Mouse (Mus musculus): Measurements from ENCODE around the gene Nmnat3.

The Nmnat3 gene

GRCm38 (mm10) chr9:98424291-98424690, 137.1 kb downstream of the Nmnat3 start:
- DNase-seq: no peak

DNA sequence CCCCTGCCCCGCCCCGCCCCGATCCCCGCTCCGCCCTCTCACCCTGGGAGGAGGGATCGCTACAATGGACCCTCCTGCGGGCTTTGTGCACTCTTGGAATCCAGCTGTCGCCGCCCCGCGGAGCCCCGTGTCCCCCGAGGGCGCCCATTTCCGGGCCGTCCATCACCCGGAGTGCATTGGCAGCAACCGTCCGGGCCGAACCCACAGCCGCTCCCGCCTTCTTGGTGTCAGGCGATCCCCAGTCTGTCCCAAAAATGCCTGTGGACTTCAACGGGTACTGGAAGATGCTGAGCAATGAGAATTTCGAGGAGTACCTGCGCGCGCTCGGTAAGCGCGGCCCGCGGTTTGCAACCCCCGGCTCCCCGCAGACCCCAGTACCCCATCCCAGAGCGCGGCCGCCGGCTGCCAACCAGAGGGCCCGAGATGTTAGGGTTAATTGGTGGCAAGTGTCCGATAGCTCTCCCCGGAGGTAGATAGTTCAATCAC, 137.5 kb downstream of the Nmnat3 start:
- DNase-seq: peak; percentile 26 to 40

DNA sequence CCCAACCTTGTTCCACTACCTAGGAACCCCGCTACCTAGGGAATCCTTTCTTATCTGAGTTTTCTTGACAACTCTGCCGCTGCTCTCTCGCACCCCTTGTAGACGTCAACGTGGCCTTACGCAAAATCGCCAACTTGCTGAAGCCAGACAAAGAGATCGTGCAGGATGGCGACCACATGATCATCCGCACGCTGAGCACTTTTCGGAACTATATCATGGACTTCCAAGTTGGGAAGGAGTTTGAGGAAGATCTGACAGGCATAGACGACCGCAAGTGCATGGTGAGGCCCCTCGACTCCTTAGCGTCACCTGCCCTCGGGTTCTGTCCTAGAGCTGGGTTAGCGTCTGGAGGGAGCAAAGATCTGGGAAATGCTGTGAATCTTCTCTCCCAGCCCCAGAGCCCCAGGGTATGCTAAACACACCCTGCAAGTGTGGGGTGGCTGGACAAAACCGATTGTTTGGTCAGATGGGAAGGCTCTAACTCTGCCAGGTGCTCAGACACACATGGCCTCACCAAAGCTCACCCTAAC, 138.2 kb downstream of the Nmnat3 start:
- DNase-seq: no peak

DNA sequence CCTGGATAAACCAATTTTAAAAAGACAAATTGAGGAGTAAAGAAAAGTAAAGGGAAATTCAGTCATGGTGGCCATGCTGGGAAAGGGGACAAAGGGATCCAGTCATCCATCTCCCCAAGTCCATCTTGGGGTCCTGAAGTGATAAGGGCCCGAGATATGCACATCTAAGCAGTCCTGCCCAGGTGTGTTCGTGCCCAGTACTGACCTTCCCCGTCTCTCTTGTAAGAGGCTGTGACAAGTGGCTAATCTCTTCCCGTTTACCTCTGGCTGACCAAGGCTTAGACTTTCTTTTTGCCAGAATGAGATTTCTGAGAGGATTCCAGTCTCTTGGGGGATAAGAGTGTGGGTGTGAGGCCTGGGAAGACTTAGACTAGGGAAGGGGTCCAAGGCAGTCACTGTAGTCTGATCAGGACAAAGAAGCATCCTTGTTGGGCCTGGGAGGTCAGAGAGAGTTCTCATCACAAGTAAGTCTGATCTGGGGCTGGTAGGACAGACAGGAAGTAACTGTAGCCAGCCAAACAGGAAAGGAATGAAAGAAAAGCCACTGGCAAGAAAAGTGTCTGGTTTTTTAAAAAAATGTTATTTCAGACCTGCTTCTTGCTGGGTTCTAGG, 140.8 kb downstream of the Nmnat3 start:
- DNase-seq: no peak

- peak; percentile 28 to 36 for DNase-seq
These were observed 141.5 kb downstream of the Nmnat3 start for GRCm38 (mm10) chr9:98428783-98429182.

- peak in 1 of 2 experiments; percentile 17 for DNase-seq
These were observed 142.6 kb downstream of the Nmnat3 start for GRCm38 (mm10) chr9:98429806-98430205.

GRCm38 (mm10) chr9:98430528-98430927, 143.3 kb downstream of the Nmnat3 start:
- DNase-seq: no peak

- no peak for DNase-seq
These were observed 145.8 kb downstream of the Nmnat3 start for GRCm38 (mm10) chr9:98433021-98433420.

GRCm38 (mm10) chr9:98433956-98434588, 146.8 kb downstream of the Nmnat3 start:
- no peak for DNase-seq

DNA sequence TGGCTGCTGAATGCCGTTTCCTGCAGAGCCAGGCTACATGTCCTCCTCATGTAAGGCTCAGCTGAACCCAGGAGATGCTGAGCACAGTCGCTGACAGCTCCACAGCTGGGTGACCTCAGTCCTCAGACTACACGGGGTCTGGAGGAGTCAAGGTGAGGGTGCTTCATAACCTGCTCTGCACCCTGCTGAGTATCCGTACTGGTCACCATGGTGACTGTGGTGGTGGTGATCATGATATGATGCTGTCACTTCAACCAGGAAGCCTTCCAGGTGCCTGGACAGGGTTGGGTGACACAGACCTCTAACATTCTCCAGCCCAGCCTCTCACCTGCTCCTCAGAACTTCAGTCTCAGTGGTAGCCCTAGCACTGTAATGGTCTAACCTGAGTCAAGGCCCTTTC, 150.6 kb downstream of the Nmnat3 start:
- no peak for DNase-seq

DNA sequence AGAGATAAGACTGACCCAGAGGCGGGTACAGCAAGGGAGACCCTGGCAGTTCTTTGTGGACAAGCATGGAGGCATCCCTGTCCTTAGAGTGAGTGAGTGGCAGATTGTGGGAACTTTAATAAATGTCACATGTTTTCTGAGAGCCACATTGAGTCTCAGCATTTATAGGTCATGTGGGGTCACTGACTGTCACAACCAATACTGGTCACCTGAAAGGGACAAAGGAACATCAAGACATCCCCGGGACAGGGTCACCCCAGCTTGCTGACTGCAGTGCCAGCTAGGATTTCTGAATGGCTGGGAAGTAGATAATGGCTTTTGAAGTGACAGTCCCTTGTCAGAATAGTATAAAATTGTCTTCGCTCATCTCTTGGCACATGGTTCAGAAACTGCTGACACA, 151.9 kb downstream of the Nmnat3 start:
- DNase-seq: no peak

- peak in 1 of 2 experiments; percentile 26 for DNase-seq
These were observed 155.4 kb downstream of the Nmnat3 start for GRCm38 (mm10) chr9:98442638-98443037.

- DNase-seq: no peak
These were observed 158.3 kb downstream of the Nmnat3 start for GRCm38 (mm10) chr9:98445359-98446149.

DNA sequence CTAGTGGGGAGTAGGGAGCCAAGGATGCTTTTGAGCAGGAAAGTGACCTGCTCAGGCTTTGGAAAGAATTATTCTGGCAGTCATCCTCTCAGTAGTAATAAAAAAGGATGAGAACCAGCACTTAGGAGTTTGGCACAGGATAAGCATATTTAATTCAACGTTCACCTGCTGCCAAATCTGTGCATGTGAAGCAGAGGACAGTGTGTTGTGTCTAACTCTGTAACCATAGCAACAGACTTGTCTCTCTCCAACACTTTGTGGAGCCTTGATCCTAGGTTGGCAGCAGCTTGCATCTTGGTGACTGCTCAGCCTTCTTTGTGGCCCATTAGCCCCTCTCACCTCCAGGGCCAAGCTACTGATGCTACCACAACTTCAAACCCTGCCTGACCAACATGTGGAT, 163.7 kb downstream of the Nmnat3 start:
- no peak for DNase-seq

- DNase-seq: no peak
These were observed 179.5 kb downstream of the Nmnat3 start for GRCm38 (mm10) chr9:98466709-98467108.
